Mouse (Mus musculus) CH12.LX (cell line): ENCODE measurements around the gene Miip.

Experiments
- E2F4 ChIP-seq: IDR thresholded peaks from 2 replicates; pipeline ENCODE4 v1.6.1; 2011; ENCODE audit warnings: low read depth, low read length, improper control_type of control experiment; ENCODE audit not compliant: insufficient replicate concordance
- USF2 ChIP-seq: conservative IDR thresholded peaks from 2 replicates; pipeline ENCODE4 v1.6.1; 2011; ENCODE audit warnings: low read depth, low read length, improper control_type of control experiment

DNA sequence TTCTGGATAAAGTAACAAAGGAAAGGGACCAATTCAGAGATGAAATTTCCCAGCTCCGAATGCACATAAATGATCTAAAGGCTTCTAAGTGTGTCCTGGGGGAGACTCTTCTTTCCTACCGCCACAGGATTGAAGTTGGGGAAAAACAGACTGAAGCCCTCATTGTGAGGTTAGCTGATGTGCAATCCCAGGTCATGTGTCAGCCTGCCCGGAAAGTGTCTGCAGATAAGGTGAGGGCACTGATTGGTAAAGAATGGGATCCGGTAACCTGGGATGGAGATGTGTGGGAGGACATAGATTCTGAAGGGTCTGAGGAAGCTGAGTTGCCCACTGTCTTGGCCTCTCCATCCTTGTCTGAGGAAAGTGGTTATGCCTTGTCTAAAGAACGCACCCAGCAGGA lies 622 bp upstream of the Miip start:
- TF ChIP-seq E2F4 (no peak), USF2 (no peak)
